Mouse (Mus musculus): ENCODE measurements around the gene Diaph3. TPM values are rescaled to one million over a fixed set of nuclear protein-coding genes. Genes with fewer than 3 reads are reported as not detected.

Diaph3 gene
- 2.7 TPM for polyA plus RNA-seq (2014; fragmentation: Illumina TruSeq; extraction: RNeasy Lipid Tissue Mini Kit (QIAGEN cat#74804); ENCODE audit: low read depth, low replicate concordance)

GRCm38 (mm10) chr14:87140963-87141486 is at the start of gene Diaph3:
TSS of gene Diaph3 (minus strand) at chr14:87141235.

